Mouse (Mus musculus) intestine, postnatal 0 days (tissue): ENCODE data around the gene Bcr. TPM values are rescaled to one million over a fixed set of nuclear protein-coding genes. Genes with fewer than 3 reads are reported as not detected.
A peak's percentile ranks its signal among the peaks of the same experiment; 100 is the strongest.

ENCODE experiments used
- ATAC-seq: fragments of 200-750 bp; cut with Nextera tagmentation; 2 replicates; pipeline ENCODE4 v1.8.0; 2017; ENCODE audit warnings: mild to moderate bottlenecking, moderate TSS enrichment, moderate library complexity
- H3K27ac ChIP-seq: fragments of 300-500 bp; sonication (generic); 2 replicates; pipeline ENCODE4 v1.5.1; 2014; ENCODE audit warnings: mild to moderate bottlenecking, low read depth, low read length, moderate library complexity
- H3K27me3 ChIP-seq: fragments of 300-500 bp; sonication (generic); replicated peaks from 2 replicates; pipeline ENCODE4 v1.6.1; 2014; ENCODE audit warnings: low read length, mixed read lengths; ENCODE audit not compliant: control insufficient read depth, insufficient read depth
- H3K36me3 ChIP-seq: fragments of 300-500 bp; sonication (generic); 2 replicates; pipeline ENCODE4 v1.6.1; 2014; ENCODE audit warnings: mild to moderate bottlenecking, moderate library complexity; ENCODE audit not compliant: control insufficient read depth, insufficient read depth
- H3K4me1 ChIP-seq: fragments of 300-500 bp; sonication (generic); replicated peaks from 2 replicates; pipeline ENCODE4 v1.6.1; 2014; ENCODE audit warnings: antibody characterized with exemption, low read length, mixed read lengths; ENCODE audit not compliant: control insufficient read depth, insufficient read depth
- H3K4me2 ChIP-seq: fragments of 300-500 bp; sonication (generic); replicated peaks from 2 replicates; pipeline ENCODE4 v1.6.1; 2014; ENCODE audit warnings: low read depth, mild to moderate bottlenecking, moderate library complexity
- H3K4me3 ChIP-seq: fragments of 300-500 bp; sonication (generic); 2 replicates; pipeline ENCODE4 v1.5.1; 2014; ENCODE audit warnings: low read depth, low read length
- H3K9ac ChIP-seq: fragments of 300-500 bp; sonication (generic); 2 replicates; pipeline ENCODE4 v1.6.1; 2014; ENCODE audit warnings: mild to moderate bottlenecking, low read depth, low read length
- H3K9me3 ChIP-seq: fragments of 300-500 bp; sonication (generic); 2 replicates; pipeline ENCODE4 v1.6.1; 2016; ENCODE audit warnings: mixed run types; ENCODE audit not compliant: control insufficient read depth
- CTCF ChIP-seq: sonication (generic); IDR thresholded peaks from 2 replicates; pipeline ENCODE4 v1.5.1; 2016; ENCODE audit warnings: low read depth, mild to moderate bottlenecking, control low read depth, antibody characterized with exemption, moderate library complexity
- WGBS: fragments of 180-500 bp; shearing (Covaris S2); extraction: QIAGEN DNeasy Blood & Tissue Kit; methylation state at CpG from one replicate; pipeline ENCODE4 v1.1.7; 2014; 5-methylcytosine and 5-hydroxymethylcytosine counted together
- polyA plus RNA-seq: library from polyadenylated mRNA; unstranded; fragments of >200 nt; fragmentation: Nextera tagmentation; extraction: Ambion mirVana; gene quantifications from 2 replicates; pipeline ENCODE4 v1.2.1, GENCODE M21; 2015

Bcr gene
- polyA plus RNA-seq, 1 experiment from 2014 or later, result 26.7 TPM

DNA sequence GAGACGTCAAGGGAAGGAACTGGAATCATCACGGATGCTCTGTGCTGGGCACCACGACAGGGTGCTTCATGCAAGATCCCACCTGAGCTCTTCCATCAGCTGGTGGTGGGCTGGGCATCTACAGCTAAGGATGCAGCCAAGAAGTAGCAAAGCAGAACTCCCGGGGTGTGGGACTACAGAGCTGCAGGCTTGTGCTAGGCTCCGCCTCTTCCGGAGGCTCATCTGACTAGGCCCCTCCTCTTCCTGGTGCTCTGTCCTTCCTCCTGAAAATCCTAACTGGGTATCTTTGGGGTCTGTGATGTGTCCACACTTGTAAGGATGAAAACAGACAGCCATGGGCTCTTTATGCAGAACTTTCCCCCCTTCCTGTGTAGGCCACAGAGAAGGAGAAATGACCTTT is 5.3 kb downstream of the Bcr start:
- ATAC-seq, result no peak
- Histone ChIP-seq H3K9ac (no peak overlapping the region), H3K4me2 (no peak overlapping the region), H3K27ac (no peak overlapping the region), H3K27me3 (no peaks in the 10 kb centered on the region), H3K4me1 (peaks cover 19% of the 10 kb centered on the region), H3K36me3 (no peaks in the 10 kb centered on the region), H3K4me3 (no peak overlapping the region), H3K9me3 (no peaks in the 10 kb centered on the region)
- no peak for TF ChIP-seq CTCF
- 81% methylated on average over 6 of the region's 6 CpGs for WGBS

DNA sequence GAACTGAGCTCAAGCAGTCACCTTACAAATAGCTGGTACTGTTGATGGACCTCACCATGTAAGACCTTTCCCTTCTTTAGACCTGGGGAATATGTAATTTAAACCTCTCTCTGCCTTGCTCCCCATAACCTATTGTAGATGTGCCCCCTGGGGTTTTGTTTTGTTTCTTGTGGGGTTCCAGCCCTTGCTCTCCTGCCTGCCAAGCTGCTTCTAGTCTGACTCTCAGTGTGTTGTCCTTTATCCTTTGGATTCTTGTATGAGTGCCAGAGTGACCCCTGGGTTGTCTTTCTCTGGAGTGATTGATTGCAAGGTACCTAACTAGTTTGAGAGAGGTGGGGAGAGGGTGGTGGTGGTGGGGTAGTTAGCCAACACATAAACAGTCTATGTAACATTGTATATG is 7.1 kb downstream of the Bcr start:
- no peak for ATAC-seq
- H3K4me1 ChIP-seq, result peaks cover 10% of the 10 kb centered on the region; the same call in 1 of the 2 replicates

DNA sequence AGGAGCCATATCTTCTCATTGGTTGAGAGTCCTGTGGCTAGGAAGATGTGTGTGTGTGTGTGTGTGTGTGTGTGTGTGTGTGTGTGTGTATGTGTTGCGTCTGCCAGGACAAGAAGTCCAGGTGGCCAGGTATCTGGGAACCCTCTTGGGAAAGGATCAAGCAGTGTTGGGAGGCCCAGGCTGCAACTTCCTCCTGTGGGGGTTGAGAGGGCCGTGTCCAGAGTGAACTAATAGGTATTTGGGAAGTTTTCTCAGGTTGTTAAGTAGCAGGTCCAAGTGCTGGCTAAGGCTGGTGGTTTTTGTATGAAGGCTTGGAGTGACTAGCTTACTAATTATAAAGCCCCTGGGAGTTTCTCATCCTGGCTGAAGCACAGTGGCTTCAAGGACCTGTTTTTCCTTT is 7.7 kb downstream of the Bcr start:
- no peak overlapping the region for H3K4me2 ChIP-seq
- no peaks in the 10 kb centered on the region for H3K36me3 ChIP-seq
- no peak for ATAC-seq
- H3K27ac ChIP-seq, result no peak overlapping the region
- no peak for TF ChIP-seq CTCF
- no peak overlapping the region for H3K4me3 ChIP-seq
- H3K27me3 ChIP-seq, result no peaks in the 10 kb centered on the region
- H3K9me3 ChIP-seq, result no peaks in the 10 kb centered on the region
- H3K9ac ChIP-seq, result no peak overlapping the region
- 0 out of 2 replicates have a peak, but pooled peaks cover 5% of the 10 kb centered on the region for H3K4me1 ChIP-seq
- 27% methylated on average over 2 of the region's 2 CpGs for WGBS

More for the DNA sequence above, 7.1 kb downstream of the Bcr start:
- H3K9ac ChIP-seq, result no peak overlapping the region
- no peaks in the 10 kb centered on the region for H3K9me3 ChIP-seq
- no peak overlapping the region for H3K4me3 ChIP-seq
- no peaks in the 10 kb centered on the region for H3K36me3 ChIP-seq
- no peak overlapping the region for H3K27ac ChIP-seq
- H3K4me2 ChIP-seq, result no peak overlapping the region
- H3K27me3 ChIP-seq, result no peaks in the 10 kb centered on the region
- no peak for TF ChIP-seq CTCF

DNA sequence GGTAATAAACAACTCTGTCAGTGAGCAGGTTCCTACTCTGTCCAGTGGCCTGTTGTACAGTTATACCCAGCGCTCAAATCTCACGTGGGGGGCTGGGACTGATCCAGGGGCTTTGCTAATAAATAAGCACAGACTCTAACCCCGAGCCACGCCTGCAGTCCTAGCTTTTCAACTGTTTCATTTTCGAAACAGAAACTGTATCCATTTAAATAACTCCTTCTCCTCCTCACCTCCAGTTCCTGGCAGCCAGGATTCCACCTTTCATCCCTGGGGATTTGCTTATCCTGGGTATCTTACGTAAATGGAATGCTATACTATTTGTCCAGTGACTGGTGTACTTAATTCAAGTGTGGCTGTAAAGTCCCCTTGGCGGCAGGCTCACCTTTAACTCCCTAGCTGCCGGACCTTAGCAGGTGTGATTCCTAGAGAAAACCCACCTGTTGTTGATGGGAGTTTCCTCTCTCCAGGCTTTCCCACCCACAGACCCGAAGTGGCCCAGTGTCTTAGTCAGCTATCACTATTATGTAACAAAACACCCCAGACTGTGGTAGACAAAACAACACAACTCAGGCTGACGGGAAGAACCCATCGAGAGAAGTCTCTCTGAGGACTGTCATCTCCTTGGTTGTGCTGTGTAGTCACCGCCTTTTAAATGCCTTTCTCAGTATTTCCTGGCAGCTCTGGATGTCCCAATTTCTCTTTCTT is 8.4 kb downstream of the Bcr start:
- Histone ChIP-seq H3K4me1 (0 out of 2 replicates have a peak, but pooled peaks cover 5% of the 10 kb centered on the region), H3K9me3 (no peaks in the 10 kb centered on the region), H3K4me3 (no peak overlapping the region), H3K36me3 (no peaks in the 10 kb centered on the region), H3K9ac (no peak overlapping the region), H3K27ac (0 out of 2 replicates have a peak overlapping the region, but pooled peaks have one; percentile 9), H3K4me2 (peak overlapping the region; percentile 37), H3K27me3 (no peaks in the 10 kb centered on the region)
- ATAC-seq, result peak; percentile 37
- WGBS, result 22% methylated on average over 12 of the region's 12 CpGs
- TF ChIP-seq CTCF, result no peak

DNA sequence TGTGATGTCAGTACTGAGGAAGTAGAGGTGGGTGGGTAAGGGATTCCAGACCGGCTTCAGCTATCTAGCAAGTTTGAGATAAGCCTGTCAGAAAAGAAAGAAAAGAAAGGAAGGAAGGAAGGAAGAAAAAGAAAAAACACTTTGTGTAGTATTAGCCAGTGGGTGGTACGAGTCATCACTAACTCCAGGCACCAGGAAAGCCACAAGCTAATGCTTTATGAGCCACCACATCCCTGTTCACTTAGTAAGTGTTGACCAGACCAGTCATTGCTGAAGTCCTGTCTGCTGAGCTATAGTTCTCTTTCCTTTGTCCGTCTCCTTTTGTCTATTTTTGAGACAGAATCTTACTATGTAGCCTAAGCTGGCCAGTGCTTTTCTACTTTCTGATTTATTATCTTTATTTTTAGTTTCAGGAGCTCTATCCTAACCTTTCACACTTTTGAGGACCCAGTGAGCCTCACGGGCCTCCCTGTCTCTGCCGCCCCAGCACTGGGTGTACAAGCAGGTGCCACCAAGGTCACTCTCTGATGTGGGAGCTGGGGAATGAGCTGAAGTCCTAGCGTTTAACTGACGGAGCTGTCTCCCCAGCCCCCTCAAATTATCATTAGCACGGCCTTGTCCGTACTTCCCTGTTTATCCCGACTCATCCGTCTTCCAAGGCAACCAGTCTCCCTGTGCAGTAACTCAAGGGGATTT is 10.0 kb downstream of the Bcr start:
- WGBS, result 34% methylated on average over 11 of the region's 11 CpGs
- Histone ChIP-seq H3K4me1 (0 out of 2 replicates have a peak, but pooled peaks cover 5% of the 10 kb centered on the region), H3K4me2 (no peak overlapping the region), H3K9ac (no peak overlapping the region), H3K9me3 (no peaks in the 10 kb centered on the region), H3K36me3 (no peaks in the 10 kb centered on the region), H3K27ac (no peak overlapping the region), H3K4me3 (no peak overlapping the region), H3K27me3 (no peaks in the 10 kb centered on the region)
- ATAC-seq, result no peak
- no peak for TF ChIP-seq CTCF

DNA sequence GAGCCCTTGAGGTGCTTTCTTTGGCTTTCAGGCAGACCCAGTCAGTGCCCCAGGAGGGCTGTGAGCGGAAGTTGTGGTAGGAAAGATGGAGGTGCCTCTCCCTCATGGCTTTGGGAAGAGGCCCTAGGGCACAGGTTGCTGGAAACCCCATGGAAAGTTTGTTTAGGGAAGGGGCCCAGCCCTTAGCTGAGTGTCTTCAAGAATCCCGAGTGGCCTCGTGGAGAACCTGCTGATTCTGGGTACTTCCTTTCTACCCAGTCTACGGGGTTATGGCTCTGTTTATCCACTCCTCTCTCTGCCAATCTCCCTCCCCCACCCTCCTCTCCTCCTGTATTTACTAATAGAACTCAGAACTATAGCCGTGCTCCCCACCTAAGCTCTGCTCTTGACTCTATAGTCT is 15.3 kb downstream of the Bcr start:
- Histone ChIP-seq H3K27ac (no peak overlapping the region), H3K4me2 (no peak overlapping the region), H3K9ac (no peak overlapping the region), H3K4me3 (no peak overlapping the region), H3K36me3 (no peaks in the 10 kb centered on the region), H3K27me3 (no peaks in the 10 kb centered on the region), H3K4me1 (no peaks in the 10 kb centered on the region), H3K9me3 (no peaks in the 10 kb centered on the region)
- TF ChIP-seq CTCF, result no peak
- 46% methylated on average over 5 of the region's 5 CpGs for WGBS
- ATAC-seq, result no peak
